Mouse (Mus musculus): ENCODE data around the gene Brk1.

The Brk1 gene

DNA sequence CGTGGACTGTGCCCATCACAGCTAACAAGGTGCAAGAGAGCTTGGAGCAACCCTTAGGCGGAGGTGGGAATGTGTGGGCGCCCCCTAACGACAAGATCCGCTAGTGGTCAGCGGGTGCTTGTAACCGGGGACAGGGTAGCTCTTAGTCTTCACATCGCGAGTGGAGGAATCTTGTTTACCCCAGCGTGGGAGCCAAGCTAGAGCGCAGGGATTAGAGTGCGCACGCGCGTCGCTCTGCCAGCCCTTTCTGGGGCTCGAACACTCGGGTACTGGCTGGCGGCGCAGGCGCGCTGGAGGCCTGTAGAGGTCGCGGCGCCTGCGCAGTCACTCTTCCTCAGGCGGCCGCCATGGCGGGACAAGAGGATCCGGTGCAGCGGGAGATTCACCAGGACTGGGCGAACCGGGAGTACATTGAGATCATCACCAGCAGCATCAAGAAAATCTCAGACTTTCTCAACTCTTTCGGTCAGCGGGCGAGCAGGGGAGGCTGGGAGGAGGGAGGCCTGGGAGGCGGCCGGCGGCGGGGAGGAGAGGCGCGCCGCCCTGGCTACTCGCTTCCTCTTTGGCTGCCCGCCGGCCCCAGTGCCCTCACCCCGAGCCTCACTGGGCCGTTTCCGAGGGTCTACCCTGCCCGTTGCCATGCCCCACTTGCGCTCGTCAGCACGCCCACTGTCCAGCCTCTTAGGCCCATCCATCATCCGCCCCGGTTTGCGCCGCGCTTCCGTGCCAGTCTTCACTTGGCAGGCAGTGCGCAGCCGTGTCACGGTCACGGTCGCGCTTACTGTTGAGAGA lies at the start of gene Brk1:
TSS of gene Brk1 (plus strand) at position 341 of the 792 bp plus-strand sequence.
- peak; percentile 96 for DNase-seq (ENCODE audit: low spot score)

DNA sequence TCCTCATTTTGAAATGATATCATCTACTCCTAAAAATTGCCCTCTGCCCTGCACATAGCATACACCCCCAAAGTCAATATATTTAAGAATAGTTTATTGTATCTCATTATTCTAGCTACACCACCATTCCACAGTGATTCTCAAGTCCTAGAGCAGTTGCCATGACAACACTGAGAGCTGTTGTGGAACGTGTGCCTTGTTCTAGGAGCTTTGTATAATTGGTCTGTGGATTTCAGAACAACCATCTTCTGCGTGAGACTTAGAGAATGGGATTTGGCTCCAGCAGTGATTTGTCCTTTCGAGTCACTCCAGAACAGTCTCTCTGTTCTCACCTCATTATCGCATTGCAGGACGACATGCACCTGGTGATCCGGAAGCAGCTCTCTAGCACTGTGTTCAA lies 44.8 kb upstream of the Brk1 start:
- no peak for DNase-seq (ENCODE audit: low spot score)

DNA sequence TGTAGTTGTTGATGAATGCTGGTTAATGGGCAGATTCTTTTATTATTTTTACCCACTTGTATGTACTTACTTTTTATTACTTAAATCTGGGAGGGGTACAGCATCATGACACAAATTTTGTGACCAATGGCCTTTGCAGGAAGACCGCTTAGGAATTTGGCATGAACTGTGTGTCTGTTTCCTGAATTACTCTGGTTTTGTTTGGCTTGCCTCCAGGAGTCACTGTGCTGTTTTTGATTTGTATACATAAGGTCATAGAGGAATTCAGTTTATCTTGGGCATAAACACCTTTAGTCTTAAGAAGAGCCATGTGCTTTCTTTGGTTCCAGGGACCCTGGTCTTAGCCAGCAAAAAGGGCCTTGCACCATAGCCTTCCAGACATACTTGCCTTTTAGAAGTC lies 40.0 kb upstream of the Brk1 start:
- no peak for DNase-seq (ENCODE audit: low spot score)

DNA sequence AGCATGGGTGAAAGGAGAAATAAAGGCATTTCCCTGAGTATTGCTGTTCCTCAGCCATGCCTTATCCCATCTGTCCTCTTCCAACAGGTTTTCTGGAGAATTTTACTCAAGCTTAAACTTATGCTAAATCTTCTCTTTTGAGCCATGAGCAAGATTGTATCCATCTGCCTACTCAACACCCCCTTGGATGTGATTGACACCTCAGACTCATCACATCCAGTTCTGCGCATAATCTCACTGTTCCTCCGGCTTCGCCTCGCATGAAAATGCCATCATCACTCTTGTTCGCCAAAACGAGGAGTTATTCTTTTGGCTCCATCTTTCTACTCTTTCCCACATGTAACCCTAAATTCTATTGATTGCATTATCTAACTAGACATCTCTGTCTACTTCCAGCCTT lies 28.5 kb upstream of the Brk1 start:
- DNase-seq (ENCODE audit: low spot score), result no peak

DNA sequence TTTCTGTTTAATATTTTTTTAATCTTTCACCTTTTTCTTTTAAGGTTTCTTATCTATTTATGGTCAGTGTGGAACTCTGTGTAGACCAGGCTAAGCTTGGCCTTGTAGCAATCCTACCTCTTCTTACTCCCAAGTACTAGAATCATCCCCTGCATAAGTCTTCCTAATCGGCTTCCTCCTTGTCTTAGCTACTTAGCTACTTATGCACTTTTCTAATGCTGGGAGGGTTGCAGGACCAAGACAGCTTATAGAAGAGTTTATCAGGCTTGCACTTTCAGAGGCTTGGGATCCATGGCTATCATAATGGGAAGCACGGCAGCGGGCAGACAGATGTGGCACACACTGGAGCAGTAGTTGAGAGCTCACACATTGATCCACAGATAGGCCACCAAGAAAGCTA lies 25.3 kb upstream of the Brk1 start:
- no peak for DNase-seq (ENCODE audit: low spot score)

DNA sequence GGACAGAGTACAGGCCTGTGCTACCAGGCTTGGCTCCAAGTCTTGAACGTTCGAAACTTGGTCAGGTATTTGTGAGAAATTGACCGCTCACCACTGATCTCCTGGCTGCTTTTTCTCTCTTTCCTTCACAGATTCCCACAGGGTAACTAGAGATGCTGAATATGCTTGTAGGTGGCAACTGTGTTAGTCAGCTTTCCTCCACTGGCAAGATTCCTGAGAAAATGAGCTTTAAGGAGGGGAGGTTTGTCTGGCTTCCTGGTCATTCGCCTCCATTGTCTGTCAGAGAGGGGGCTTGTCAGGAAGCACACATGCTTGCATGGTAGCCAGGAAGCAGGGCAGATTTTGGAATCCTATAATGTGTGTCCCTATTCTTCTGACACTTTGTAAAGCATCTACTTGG lies 21.5 kb upstream of the Brk1 start:
- DNase-seq (ENCODE audit: low spot score), result no peak

DNA sequence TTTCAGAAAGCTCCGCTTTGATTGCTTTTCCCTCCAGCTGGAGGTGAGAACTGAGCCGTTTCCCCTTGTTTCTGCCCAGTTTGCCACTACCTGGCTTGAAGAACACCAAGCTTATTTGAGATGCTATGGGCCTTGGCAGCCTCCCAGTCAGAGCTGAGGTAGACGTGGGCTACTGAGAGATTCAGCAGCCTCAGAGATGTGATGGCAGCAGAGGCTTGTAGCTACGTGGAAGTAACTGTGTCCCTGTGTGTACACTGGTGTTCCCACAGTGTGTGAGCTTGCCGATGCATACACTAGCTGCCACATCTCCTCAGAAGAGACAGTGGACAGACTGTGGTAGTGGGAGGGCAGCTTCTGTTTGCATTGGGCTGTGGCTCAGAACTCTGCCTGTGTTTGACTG lies 19.5 kb upstream of the Brk1 start:
- DNase-seq (ENCODE audit: low spot score), result no peak

DNA sequence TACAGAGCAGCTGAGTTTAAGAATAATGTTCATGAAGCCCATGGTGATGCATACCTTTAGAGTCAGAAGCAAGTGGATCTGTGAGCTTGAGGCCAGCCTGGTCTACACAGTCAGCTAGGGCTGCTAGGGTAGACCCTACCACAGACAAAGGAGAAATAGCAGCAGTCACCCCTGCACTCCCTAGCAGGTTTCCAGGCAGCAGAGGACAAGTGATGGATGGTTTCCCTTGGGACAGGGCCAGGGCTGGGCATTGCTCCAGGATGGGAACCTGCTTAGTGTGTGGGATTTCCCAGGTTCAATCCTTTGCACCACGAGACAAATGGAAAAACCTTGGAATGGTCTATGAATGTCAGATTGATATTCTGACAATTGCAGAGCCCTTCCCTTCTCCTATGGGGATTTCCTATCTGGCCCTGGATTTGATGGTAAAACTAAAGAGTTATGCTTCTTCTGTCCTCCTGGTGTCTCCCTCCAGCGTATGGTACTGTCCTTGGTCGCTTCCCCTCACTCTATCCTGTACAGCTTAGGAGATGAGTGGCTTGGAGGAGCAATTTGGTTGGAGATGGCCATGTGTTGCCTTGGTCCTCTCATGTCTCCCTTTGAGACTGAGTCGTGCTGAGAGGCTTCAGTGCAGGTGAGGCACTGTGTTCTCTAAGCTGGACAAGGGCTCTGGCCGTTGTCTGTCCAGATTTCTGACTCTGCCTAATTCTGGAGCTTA lies 17.9 kb upstream of the Brk1 start:
- DNase-seq (ENCODE audit: low spot score), result no peak

DNA sequence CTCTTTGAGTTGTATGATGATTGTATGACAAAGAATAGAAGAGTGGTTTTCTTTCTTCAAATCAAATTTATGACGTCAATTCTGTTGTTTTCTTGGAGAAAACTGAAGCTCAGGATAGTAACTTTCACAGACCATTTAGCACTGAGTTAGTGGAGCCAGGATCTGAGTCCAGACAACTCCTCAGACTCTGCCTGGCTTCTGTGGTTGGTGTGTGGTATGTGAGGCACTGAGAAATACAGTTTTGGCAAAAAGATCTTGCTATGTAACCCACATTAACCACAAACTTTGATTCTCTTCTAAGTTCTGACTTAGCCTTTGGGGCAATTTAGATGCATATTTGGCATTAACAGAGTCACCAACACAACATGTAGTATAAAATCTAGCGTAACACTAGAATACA lies 11.9 kb upstream of the Brk1 start:
- no peak for DNase-seq (ENCODE audit: low spot score)

DNA sequence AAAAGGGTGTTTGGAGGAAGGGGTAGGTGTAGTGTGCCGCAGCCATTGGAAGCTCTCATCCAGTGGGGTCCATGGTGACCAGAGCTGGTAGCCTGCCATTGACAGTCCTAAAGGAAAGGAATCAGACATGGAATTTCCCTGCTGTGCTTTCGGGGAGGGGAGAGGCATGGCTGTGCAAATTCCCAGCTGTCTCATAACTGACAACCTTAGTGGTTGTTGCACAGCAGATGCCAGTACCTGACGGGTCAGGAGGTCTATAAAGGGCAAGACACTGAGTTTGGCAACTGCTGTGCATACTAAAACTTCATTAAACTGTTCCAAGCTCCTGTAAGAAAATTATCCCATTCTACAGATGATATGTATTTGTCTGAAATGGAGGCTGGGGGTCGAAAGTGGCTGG lies 6.6 kb upstream of the Brk1 start:
- no peak for DNase-seq (ENCODE audit: low spot score)

DNA sequence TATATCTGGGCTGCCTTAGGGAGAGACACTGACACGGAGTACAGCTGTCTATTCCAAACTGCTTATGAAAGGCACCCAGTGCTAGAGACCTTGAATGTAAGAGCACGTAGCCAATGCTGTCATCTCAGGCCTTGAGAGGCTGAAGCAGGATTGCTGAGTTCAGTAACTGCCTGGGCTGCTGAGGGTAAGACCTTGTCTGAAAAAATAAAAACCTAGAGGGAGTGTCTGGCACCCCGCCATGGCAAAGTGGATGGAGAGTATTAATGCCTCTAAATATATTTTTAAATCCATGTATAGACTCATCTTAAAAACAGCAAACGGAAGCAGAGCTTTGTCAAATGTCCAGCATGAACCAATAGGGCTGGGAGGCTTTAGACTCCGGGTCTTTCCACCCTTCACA lies 4.7 kb upstream of the Brk1 start:
- DNase-seq (ENCODE audit: low spot score), result no peak

DNA sequence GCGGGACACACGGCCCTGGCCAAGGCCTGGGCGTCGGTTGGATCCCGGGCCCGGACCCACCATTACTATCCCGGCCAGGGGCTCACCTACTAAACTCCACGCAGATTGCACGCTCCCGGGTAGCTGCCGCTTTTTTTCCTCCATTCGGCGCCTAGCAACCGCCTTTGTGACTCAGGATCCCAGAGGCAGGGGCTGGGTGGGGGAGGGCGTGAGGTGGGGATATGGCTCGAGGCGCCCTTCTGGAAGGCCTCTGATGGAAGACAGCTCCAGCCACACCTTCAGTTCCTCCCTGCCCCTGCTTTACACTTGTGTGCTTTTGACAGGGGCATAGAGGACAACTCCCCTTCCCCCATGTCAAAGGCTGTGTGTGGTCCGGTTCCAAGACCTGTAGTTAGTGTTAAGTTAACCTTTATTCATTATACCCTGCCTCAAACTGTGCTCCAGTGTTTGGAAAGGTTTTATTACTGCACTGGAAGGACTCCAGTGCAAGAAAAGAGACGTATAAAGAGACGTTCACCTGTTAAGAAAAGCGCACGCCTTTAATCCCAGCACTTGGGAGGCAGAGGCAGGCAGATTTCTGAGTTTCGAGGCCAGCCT lies 3.9 kb upstream of the Brk1 start, which contains the start of gene Fancd2os:
TSS of gene Fancd2os (minus strand) at position 173 of the 597 bp plus-strand sequence.
- no peak for DNase-seq (ENCODE audit: low spot score)

DNA sequence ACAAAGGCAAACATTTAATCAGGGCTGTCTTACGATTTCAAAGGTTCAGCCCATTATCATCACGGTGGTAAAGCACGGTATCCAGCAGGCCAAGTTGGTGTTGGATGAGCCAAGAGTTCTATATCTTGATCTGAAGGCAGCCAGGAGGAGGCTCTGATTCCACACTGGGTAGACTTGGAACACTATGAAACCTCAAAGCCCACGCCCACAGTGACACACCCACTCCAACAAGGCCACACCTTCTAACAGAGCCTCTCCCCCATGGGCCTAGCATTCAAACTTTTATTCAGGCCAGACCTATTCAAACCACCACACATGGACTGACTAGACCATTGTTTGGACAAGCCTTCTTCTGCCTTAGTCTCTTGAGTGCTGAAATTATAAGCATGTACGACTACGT lies 1.8 kb upstream of the Brk1 start:
- no peak for DNase-seq (ENCODE audit: low spot score)

DNA sequence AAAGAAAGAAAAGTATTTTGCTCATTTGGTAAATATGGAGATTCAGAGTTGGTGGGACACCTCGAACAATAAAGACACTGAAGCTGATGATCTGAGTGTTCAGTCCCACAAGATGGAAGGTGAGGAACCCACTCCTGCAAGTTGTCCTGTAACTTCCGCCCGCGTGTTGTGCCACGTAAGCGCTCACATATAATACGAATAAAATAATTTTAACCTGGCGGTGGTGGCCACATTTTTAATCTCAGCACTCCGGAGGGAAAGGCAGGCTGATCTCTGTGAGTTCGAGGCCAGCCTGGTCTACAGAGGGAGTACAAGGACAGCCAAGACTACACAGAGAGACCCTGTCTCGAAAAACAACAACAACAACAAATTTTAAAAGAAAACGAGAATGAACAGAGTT lies 579 bp upstream of the Brk1 start:
- DNase-seq (ENCODE audit: low spot score), result no peak

DNA sequence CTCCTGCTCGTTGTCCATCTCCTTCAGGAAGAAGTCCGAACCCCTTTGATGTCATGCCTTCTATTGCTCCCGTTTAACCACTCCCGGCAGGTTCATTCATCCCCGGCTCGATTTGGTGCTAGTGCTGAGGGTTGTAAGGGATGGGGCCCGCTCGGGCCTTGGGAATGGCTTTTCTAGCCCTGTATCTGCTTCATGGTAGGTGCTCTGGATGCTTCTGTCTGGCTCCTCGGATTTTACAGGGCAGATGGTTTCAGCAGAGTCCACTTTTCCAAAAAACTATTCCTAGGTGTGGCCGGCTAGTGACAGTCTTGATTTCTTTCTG lies 613 bp downstream of the Brk1 start:
- no peak for DNase-seq (ENCODE audit: low spot score)

DNA sequence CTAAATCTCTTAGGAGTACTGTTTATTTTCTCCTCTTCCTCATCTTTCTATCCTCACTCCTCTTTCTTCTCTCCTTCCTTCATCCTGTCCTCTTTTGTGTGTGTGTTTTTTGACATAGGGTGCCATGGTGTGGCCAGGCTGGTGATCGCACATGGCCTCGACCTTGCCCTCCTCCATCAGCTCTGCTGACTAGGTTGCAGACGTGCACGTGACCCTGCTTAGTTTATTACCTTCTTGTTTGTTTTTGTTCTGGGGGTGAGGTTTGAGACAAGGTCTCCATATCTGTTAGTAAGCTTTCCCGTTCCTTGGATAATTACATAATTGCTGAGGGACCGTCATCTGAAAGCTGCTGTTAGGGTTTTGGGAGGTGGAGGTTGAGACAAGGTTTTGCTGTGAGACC lies 4.3 kb downstream of the Brk1 start:
- DNase-seq (ENCODE audit: low spot score), result no peak

DNA sequence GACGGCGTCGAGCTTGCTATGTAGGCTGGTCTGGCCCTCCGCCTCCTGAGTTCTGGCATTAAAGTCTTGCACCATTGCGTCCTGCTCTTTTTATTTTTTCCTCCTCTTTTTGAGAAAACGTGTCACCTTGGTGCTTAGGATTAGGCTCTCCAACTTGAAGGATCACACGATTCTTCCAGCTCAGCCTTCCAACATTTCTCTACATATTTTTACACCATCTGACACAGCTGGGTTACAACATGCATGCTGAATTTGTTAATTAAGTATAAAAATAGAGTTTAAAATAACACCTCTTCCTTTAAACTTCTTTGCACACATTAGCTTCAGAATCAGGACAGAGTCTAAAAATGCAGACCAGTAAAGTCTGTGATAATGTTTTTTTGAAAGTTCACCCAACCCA lies 4.7 kb downstream of the Brk1 start:
- no peak for DNase-seq (ENCODE audit: low spot score)

DNA sequence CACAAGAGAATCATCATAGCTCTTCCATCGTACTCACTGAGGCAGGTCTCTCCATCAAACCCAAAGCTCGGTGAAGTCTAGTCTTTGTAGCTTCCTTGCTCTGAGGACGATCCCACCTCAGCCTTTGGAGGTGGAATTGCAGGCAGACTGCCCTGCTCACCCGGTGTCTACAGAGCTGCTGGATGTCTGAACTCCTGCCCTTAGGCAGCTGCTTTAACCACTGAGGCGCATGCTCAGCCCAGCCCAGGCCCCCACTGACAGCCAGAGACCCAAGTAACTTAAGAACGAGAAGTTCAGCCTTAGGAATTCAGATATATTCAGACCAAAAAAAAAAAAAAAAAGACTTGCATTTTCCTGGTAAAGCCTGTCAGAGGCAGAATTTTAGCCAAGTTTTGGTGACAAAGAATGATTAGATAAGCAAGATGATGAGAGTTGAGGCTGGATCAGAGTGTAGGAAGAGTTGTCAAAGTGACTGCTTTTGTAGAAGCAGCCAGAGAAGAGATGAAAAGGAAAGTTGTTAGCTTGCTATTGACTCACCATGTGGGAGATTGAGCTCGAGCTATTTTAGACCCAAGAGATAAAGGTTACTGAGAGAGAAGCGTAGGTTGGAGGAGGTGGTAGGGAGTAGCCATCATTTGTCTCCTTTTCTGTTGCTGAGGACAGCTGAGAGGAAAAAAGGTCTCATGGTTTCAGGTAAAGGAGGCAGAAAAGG lies 7.8 kb downstream of the Brk1 start:
- DNase-seq (ENCODE audit: low spot score), result no peak

DNA sequence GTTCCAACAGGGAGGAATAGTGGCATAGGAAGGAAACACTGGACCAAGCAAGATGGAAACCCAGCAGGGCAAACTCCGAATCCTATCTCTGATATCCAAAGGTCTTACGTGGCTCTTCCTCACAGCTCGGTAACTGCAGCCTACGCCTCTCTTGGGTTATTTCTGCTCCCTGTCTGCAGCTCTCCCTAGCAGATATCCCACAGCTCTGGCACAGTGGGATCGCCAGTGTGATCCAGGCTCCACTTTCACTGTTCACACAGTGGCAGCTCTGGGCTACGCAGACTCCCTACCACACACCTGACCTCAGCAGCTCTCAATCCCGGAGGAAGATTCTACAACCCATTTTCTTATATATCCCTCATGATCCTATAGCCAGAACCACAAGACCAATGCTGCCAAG lies 9.6 kb downstream of the Brk1 start:
- no peak for DNase-seq (ENCODE audit: low spot score)

DNA sequence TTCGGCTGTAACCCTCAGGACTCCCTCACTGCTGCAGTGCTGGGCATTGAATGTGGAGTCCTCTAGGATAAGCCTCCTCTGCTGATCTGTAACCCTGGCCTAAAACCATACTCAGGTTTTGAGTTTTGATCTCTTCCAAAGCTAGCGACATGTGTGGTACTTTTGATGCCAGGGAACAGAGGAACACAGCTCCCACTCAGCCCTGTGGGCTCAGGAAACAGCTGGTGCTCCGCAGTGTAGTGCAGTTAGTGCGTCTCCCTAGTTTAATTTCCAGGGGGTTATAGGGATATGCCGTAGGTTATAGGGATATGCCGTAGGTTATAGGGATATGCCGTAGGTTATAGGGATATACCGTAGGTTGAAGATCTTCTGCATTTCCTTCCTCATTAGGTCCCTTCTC lies 10.4 kb downstream of the Brk1 start:
- no peak for DNase-seq (ENCODE audit: low spot score)

DNA sequence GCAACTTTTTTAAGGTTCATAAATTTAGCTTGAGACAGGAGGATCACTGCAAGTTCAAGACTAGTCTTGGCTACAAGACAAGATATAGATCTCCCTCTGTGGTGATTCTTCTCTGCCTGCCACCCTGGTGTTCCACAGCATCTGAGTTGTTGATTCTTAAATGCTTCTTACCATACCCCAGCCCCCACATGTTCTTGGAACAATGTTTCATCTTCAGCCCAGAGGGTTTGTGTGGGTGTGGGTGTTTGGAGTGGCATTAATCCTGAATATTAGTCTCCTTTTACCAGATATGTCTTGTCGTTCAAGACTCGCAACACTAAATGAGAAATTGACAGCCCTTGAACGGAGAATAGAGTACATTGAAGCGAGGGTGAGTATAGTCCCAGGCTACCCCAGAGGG lies 10.9 kb downstream of the Brk1 start:
- DNase-seq (ENCODE audit: low spot score), result no peak

DNA sequence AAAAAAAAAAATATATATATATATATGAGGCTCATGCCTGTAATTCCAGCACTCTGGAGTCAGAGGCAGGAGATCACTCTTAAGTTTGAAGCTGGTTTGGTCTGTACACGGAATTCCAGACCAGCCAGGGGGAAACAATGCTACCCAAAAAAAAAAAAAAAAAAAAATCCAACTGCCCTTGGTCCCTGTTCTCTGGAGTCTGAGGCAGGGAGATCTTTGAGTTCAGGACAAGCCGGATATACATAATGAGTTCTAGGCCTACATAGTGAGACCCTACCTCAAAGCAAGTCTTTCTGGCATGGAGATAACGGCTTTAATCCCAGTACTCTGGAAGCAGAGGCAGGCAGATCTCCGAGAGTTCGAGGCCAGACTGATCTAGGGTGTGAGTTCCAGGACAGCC lies 18.8 kb downstream of the Brk1 start:
- no peak for DNase-seq (ENCODE audit: low spot score)
